Mouse (Mus musculus): Measurements from ENCODE around the gene 1700025C18Rik. TPM values are rescaled to one million over a fixed set of nuclear protein-coding genes. Genes with fewer than 3 reads are reported as not detected.
A peak's percentile ranks its signal among the peaks of the same experiment; 100 is the strongest.

Gene 1700025C18Rik
- polyA plus RNA-seq, 1 experiment from 2014 or later: not detected

DNA sequence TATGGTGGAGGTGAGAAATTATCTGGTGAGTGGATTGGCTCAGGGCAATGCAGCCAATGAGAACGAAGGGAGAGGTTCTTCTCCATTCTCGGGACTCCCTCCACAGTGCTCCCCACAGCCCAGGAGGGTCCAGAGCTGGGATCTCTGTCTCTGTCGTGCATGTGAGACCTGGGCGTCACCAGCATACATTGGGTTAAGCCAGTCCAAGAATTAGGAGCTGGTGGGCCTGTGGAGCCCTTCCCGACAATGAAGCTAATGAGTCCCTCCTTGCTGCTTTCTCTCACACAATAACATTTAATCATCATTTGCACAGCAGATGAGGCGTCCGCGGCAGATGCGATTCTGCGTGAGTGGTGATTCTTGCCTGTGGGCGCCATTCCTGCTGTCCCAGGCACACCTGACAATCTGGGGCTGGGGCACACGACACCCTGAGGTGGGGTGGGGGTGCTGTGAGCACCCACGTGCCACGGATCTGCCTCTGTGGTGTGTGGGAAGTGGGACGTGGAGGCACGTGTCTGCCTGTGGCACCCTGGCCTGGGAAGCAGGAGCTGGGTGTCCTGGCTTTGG is 15.0 kb upstream of the 1700025C18Rik start:
- Histone ChIP-seq H3K27ac (replicated peaks) (no peak overlapping the region), H3K27me3 (peaks cover 88% of the 10 kb centered on the region), H3K4me1 (peaks cover 22% of the 10 kb centered on the region), H3K9me3 (no peaks in the 10 kb centered on the region), H3K9ac (replicated peaks) (0 out of 2 replicates have a peak overlapping the region, but pooled peaks have one; percentile 24), H3K4me3 (no peak overlapping the region), H3K36me3 (no peaks in the 10 kb centered on the region), H3K4me2 (replicated peaks) (no peak overlapping the region)
- WGBS: 67% methylated on average over 16 of the region's 16 CpGs
- no peak for ATAC-seq (ENCODE audit: low FRiP score, low read depth)

DNA sequence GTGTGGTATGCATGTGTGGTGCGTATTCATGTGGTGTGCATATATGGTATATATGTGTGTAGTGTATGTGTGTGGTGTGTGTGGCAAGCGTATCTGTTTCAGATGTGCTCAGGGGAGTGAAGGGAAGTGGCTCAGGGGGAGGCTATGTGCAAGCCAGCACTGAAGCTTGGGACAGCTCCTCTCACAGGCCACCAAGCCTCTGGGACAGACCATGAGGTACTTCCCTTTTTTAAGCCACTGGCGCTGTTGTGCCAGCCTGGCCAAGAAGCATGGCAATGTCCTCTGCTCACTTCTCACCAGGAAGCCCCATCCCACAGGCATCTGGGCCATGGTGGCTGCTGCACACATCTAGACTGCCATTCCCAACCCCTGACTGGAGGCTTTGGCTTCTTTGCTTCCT is 12.4 kb upstream of the 1700025C18Rik start:
- Histone ChIP-seq H3K9me3 (no peaks in the 10 kb centered on the region), H3K4me1 (peaks cover 26% of the 10 kb centered on the region), H3K27me3 (peaks cover 78% of the 10 kb centered on the region), H3K36me3 (no peaks in the 10 kb centered on the region), H3K9ac (replicated peaks) (no peak overlapping the region), H3K27ac (replicated peaks) (no peak overlapping the region), H3K4me3 (no peak overlapping the region), H3K4me2 (replicated peaks) (no peak overlapping the region)
- 84% methylated on average over 3 of the region's 3 CpGs for WGBS
- ATAC-seq (ENCODE audit: low FRiP score, low read depth): no peak

DNA sequence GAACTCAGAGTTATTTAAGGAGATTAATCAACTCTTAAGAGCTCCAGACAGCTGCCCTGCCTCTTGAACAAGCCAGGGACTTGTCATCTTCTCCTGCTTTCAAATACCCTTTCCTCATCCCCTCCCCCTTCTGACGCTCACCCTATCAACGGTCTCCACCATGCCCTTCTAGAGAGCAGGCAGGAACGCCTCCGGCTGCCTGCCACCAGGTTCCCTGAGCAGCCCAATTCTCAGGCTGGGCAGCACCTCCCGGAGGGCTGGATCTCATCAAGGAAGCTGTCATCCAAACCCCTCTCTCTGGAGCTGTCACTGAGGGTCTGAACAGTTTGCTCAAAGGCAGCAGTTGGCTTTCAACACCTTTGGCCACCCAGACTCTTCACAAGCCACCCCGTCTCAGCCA is 10.2 kb upstream of the 1700025C18Rik start:
- H3K4me1 ChIP-seq: peaks cover 32% of the 10 kb centered on the region
- H3K27ac ChIP-seq (replicated peaks): no peak overlapping the region
- H3K4me3 ChIP-seq: no peak overlapping the region
- no peak for ATAC-seq (ENCODE audit: low FRiP score, low read depth)
- H3K4me2 ChIP-seq (replicated peaks): no peak overlapping the region
- H3K9me3 ChIP-seq: no peaks in the 10 kb centered on the region
- H3K36me3 ChIP-seq: no peaks in the 10 kb centered on the region
- H3K9ac ChIP-seq (replicated peaks): no peak overlapping the region
- 7% methylated on average over 6 of the region's 6 CpGs for WGBS
- peaks cover 77% of the 10 kb centered on the region for H3K27me3 ChIP-seq

DNA sequence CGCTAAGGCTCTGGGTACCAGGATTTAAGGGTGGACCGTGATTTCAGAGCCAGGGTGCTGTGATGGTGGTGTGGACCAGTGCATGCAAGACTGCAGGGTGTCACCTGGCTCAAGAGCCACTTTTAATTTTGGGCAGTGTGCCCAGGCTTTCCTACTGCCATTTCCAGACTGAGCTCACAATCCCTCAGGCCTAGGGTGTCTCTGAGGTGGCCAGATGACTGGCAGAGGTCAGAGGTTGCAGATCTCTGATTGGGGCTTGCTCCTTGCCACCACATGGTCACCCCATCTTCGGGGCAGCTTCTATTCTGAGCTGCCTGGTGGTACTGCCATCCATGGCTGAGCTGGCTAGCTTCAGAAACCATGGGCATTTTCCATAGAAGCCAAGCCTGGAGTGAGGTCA is 8.3 kb upstream of the 1700025C18Rik start:
- 86% methylated on average over 3 of the region's 3 CpGs for WGBS
- H3K27ac ChIP-seq (replicated peaks): no peak overlapping the region
- ATAC-seq (ENCODE audit: low FRiP score, low read depth): no peak
- H3K4me3 ChIP-seq: no peak overlapping the region
- no peaks in the 10 kb centered on the region for H3K9me3 ChIP-seq
- H3K4me2 ChIP-seq (replicated peaks): no peak overlapping the region
- H3K27me3 ChIP-seq: peaks cover 72% of the 10 kb centered on the region
- H3K9ac ChIP-seq (replicated peaks): no peak overlapping the region
- H3K36me3 ChIP-seq: no peaks in the 10 kb centered on the region
- peaks cover 32% of the 10 kb centered on the region for H3K4me1 ChIP-seq

DNA sequence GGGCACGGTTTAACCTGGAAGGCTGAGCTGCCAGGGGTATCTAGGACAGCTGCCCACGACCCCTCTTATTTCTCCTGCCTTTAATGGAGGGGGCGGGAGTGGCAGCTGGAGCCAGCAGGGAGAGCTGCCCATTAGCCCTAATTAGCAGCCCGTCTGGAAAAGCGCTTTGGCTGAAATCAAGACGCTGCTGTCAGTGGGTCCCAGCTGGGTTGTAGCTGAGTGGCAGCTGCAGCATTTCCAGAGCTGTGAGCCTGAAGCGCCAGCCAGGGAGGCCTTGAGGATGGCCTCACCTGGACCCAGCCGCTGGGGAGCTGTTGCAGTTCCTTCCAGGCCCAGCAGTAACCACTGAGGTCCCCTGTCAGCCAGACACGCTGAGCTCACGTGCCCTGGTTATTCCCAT is 5.8 kb upstream of the 1700025C18Rik start:
- H3K36me3 ChIP-seq: no peaks in the 10 kb centered on the region
- peaks cover 49% of the 10 kb centered on the region for H3K27me3 ChIP-seq
- 34% methylated on average over 10 of the region's 10 CpGs for WGBS
- H3K4me2 ChIP-seq (replicated peaks): no peak overlapping the region
- H3K9me3 ChIP-seq: no peaks in the 10 kb centered on the region
- 0 out of 2 replicates have a peak, but pooled peaks have one; percentile 52 for ATAC-seq (ENCODE audit: low FRiP score, low read depth)
- no peak overlapping the region for H3K9ac ChIP-seq (replicated peaks)
- H3K27ac ChIP-seq (replicated peaks): peak overlapping the region; percentile 35
- peaks cover 42% of the 10 kb centered on the region for H3K4me1 ChIP-seq
- no peak overlapping the region for H3K4me3 ChIP-seq

DNA sequence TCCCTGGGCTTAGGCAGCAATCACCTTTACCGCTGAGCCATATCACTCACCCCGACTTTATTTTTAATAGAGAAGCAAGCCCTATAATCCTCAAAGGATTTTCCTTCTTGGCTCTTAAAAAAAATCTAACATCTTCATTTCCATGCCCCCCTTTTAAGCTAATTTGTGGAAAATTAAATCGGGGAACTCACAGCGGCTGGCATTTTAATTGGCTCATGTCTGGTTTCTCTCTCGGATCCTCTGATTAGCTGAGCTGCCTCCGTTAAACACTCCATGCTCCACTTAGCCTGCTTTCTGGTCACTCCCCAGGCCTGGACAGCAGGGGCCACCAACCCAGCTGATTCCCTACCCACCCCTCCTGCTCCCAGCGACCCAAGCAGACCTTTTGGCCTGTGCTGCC is 1.8 kb upstream of the 1700025C18Rik start:
- H3K9me3 ChIP-seq: no peaks in the 10 kb centered on the region
- no peak overlapping the region for H3K27ac ChIP-seq (replicated peaks)
- H3K4me2 ChIP-seq (replicated peaks): no peak overlapping the region
- no peak for ATAC-seq (ENCODE audit: low FRiP score, low read depth)
- 55% methylated on average over 7 of the region's 7 CpGs for WGBS
- H3K9ac ChIP-seq (replicated peaks): no peak overlapping the region
- no peaks in the 10 kb centered on the region for H3K36me3 ChIP-seq
- peaks cover 35% of the 10 kb centered on the region for H3K27me3 ChIP-seq
- H3K4me1 ChIP-seq: peaks cover 32% of the 10 kb centered on the region
- H3K4me3 ChIP-seq: no peak overlapping the region

DNA sequence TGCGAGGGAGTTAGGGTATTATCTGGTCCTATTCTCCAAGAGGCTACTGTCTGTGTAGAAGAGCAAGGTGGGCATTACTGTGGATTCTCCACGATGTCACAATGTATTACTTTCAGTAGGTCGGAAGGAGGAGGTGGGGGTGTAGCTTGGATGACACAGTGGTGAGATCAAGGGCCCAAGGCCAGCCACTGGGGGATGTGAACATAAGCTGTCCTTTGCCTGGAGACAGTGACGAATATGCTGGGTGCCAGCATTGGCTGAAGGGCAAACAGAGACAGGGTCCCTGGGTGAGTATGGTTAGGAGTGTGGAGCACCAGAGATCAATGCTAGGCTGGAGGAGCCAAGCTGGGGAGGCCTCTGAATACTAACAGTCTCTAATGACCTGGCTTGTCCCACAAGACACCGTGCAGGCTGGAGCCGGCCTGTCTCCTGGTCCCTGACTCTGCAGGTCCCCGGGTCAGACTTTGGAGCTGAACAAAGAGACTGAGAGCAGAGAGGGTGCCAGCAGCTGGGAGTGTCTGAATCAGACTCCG is 949 bp upstream of the 1700025C18Rik start:
- H3K9me3 ChIP-seq: no peaks in the 10 kb centered on the region
- H3K36me3 ChIP-seq: no peaks in the 10 kb centered on the region
- no peak overlapping the region for H3K4me3 ChIP-seq
- ATAC-seq (ENCODE audit: low FRiP score, low read depth): no peak
- 71% methylated on average over 8 of the region's 8 CpGs for WGBS
- H3K4me2 ChIP-seq (replicated peaks): no peak overlapping the region
- H3K27ac ChIP-seq (replicated peaks): no peak overlapping the region
- no peak overlapping the region for H3K9ac ChIP-seq (replicated peaks)
- peaks cover 28% of the 10 kb centered on the region for H3K27me3 ChIP-seq
- H3K4me1 ChIP-seq: peaks cover 23% of the 10 kb centered on the region

DNA sequence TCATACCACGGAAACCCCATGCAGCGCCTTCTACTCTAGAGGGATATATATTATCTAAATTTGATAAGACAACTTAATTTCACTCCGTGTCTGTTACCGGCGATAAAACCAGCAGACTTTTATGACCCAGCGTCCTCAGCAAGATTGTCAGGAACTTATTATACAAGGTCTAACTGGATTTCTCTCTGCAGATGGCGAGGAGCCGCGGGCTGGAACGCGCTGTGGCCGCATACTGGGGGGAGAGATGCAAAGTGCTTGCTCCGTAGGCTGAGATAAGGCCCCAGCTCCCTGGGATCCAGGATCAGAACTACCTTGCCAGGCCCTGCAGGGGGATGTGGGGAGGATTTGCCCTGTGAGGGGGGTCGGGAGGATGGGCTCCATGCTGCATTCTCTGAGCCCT is 1.1 kb downstream of the 1700025C18Rik start:
- H3K4me3 ChIP-seq: no peak overlapping the region
- no peaks in the 10 kb centered on the region for H3K9me3 ChIP-seq
- H3K4me2 ChIP-seq (replicated peaks): no peak overlapping the region
- H3K27me3 ChIP-seq: peaks cover 15% of the 10 kb centered on the region
- WGBS: 50% methylated on average over 14 of the region's 14 CpGs
- no peaks in the 10 kb centered on the region for H3K36me3 ChIP-seq
- no peak overlapping the region for H3K9ac ChIP-seq (replicated peaks)
- 0 out of 2 replicates have a peak overlapping the region, but pooled peaks have one; percentile 0 for H3K27ac ChIP-seq (replicated peaks)
- ATAC-seq (ENCODE audit: low FRiP score, low read depth): no peak
- H3K4me1 ChIP-seq: peaks cover 9% of the 10 kb centered on the region

DNA sequence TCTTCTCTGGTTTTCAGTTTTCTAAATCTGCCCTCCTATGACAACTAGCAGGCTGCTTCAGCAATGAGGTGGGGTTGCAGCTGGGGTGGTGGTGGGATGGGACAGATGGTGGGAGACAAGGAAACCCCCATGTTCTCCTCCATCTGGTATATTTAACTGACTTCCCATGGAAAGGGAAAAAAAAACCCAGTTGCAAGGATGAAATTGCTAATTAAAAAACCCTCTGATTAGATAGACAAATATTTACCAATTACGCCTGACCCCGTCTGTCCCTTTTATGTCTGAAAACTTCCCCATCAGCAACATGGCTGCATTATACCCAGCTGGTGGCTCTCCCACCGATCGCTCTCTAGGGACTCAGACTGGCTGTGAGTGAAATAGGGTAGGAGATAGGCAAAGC is 3.9 kb downstream of the 1700025C18Rik start:
- H3K9ac ChIP-seq (replicated peaks): no peak overlapping the region
- WGBS: 80% methylated on average over 4 of the region's 4 CpGs

DNA sequence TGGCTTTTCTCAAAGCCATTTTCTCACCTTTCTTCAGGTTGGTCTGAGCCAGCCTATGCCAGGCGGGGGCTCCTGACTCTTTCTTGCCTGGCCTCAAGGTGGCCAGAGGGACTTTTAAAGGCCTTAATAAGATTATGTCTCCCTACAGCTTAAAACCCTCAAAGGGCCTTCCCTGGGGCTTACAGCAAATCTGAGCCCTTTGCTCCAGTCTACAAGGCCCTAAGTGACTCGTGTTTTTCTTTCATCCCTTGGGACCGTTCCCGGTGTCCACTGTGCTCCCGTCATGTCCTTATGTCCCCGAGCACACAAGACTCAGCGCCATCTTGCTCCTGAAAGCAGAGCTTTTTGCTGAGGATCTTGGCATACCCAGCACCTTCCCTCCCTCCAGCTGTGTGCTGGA is 9.3 kb downstream of the 1700025C18Rik start:
- no peak overlapping the region for H3K4me2 ChIP-seq (replicated peaks)
- H3K9ac ChIP-seq (replicated peaks): no peak overlapping the region
- no peak overlapping the region for H3K27ac ChIP-seq (replicated peaks)
- peaks cover 50% of the 10 kb centered on the region for H3K4me1 ChIP-seq
- no peak for ATAC-seq (ENCODE audit: low FRiP score, low read depth)
- no peak overlapping the region for H3K4me3 ChIP-seq
- H3K36me3 ChIP-seq: no peaks in the 10 kb centered on the region
- H3K9me3 ChIP-seq: no peaks in the 10 kb centered on the region
- 16% methylated on average over 7 of the region's 7 CpGs for WGBS
- H3K27me3 ChIP-seq: peaks cover 55% of the 10 kb centered on the region

More for the DNA sequence above, 3.9 kb downstream of the 1700025C18Rik start:
- Histone ChIP-seq H3K4me1 (no peaks in the 10 kb centered on the region; the same call in 1 of the 2 replicates), H3K4me2 (replicated peaks) (no peak overlapping the region), H3K4me3 (no peak overlapping the region), H3K27me3 (peaks cover 17% of the 10 kb centered on the region), H3K27ac (replicated peaks) (no peak overlapping the region), H3K9me3 (no peaks in the 10 kb centered on the region), H3K36me3 (no peaks in the 10 kb centered on the region)
- no peak for ATAC-seq (ENCODE audit: low FRiP score, low read depth)

DNA sequence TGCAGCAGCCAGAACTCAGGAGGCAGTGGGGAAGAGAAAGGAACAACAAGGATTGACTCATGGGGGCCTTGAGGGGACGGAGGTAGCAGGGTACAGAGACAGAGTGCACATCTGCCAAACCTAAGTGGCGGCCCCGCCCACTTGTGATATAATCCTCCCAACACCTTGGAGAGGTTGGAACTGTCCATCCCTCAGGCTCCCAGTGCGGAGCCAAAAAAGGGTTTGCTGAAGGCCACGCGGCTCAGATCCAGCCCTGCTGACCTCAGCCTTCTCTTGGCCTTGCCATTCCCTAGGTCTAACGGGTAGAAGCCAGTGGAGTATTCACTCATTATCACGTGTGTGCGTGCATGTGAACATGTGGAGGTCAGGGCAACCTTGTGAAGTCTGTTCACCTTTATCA is 9.9 kb downstream of the 1700025C18Rik start:
- ATAC-seq (ENCODE audit: low FRiP score, low read depth): no peak
- Histone ChIP-seq H3K9me3 (no peaks in the 10 kb centered on the region), H3K4me1 (peaks cover 56% of the 10 kb centered on the region), H3K27ac (replicated peaks) (no peak overlapping the region), H3K36me3 (no peaks in the 10 kb centered on the region), H3K27me3 (peaks cover 61% of the 10 kb centered on the region), H3K9ac (replicated peaks) (no peak overlapping the region), H3K4me3 (no peak overlapping the region), H3K4me2 (replicated peaks) (no peak overlapping the region)
- WGBS: 29% methylated on average over 9 of the region's 9 CpGs

DNA sequence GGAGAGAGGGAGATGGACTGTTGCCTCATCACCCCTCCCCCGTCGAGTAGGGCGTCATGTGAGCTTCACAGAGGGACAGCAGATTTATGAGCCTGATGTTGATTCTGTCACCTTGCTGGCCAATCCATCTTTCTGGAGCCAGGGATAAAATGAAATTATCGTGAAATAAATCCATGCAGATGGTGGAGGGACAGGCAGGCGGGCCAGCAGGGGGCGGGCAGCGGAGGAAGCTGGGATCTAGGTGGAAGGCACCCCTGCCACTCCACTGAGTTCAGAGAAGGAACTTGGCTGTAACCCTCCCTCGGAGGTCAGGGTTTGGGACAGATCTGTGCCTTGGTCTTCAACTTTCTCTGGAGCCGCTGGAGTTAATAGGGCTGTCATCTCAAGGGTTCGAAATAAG is 11.9 kb downstream of the 1700025C18Rik start:
- H3K36me3 ChIP-seq: no peaks in the 10 kb centered on the region
- no peak for ATAC-seq (ENCODE audit: low FRiP score, low read depth)
- no peak overlapping the region for H3K4me2 ChIP-seq (replicated peaks)
- H3K27ac ChIP-seq (replicated peaks): no peak overlapping the region
- no peak overlapping the region for H3K4me3 ChIP-seq
- WGBS: 24% methylated on average over 10 of the region's 10 CpGs
- H3K4me1 ChIP-seq: peaks cover 58% of the 10 kb centered on the region
- no peaks in the 10 kb centered on the region for H3K9me3 ChIP-seq
- H3K27me3 ChIP-seq: peaks cover 80% of the 10 kb centered on the region
- H3K9ac ChIP-seq (replicated peaks): no peak overlapping the region

DNA sequence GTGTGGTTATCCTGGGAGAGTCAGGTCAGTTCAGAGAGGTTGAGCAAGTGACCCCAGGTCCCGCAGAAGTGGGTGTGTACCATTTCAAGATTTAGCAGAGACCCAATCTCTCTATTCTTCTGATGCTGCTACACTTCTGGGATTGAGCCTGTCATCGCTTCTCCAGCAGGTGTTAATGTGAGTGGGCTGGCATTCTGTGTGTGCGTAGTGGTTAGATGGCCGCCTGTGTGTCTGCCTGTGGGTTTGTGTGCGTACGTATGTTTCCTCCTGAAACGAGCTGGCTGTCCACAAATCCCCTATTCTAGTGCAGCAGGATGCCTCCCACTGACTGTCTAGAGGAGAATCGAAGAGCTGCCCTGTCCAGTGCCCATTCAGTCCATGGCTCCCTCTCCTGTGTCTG is 12.5 kb downstream of the 1700025C18Rik start:
- H3K4me1 ChIP-seq: peaks cover 58% of the 10 kb centered on the region
- H3K4me2 ChIP-seq (replicated peaks): no peak overlapping the region

More for the DNA sequence above, 12.5 kb downstream of the 1700025C18Rik start:
- no peaks in the 10 kb centered on the region for H3K9me3 ChIP-seq
- no peak overlapping the region for H3K27ac ChIP-seq (replicated peaks)
- no peak overlapping the region for H3K4me3 ChIP-seq
- ATAC-seq (ENCODE audit: low FRiP score, low read depth): no peak
- no peak overlapping the region for H3K9ac ChIP-seq (replicated peaks)
- no peaks in the 10 kb centered on the region for H3K36me3 ChIP-seq
- 64% methylated on average over 8 of the region's 8 CpGs for WGBS
- peaks cover 86% of the 10 kb centered on the region for H3K27me3 ChIP-seq
